Mouse (Mus musculus): ENCODE measurements around the gene Cript.
"Not testable (repeated sequence)": the region's sequence is repeated elsewhere in the genome, so short reads cannot be mapped to it uniquely, and the experiment has no call there.

Cript gene

DNA sequence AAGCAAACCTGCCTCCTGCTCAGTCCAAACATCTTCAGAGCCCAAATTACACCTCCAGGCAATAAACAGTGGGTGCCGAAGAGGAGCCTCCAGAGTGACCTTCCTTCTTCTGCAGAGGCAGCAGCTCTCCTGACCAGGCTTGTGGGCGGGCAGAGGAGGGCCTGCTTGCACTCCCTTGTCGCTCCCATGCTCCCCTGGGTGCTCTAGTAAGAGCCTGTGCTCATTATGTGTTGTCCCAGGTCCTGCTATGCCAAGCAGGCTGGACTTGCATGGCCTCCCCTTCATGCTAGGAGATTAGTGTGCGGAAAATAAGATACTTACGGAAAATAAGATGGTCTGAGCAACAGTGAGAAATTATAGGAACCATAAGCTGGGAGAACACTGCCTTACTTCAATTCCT is 24.3 kb downstream of the Cript start:
- in situ Hi-C loops (cut with MboI, MseI): loop anchor here (5.0 kb wide), 1 partner anchor 198 kb away; no protein-coding TSS in a partner anchor

- in situ Hi-C loops (cut with MboI, MseI): loop anchor here (5.0 kb wide), 1 partner anchor 197 kb away; no protein-coding TSS in a partner anchor
These were observed 25.3 kb downstream of the Cript start for GRCm38 (mm10) chr17:87050469-87051175.

GRCm38 (mm10) chr17:87051652-87052051 is 26.3 kb downstream of the Cript start:
- in situ Hi-C loops (cut with MboI, MseI): loop anchor here (5.0 kb wide), 1 partner anchor 196 kb away; no protein-coding TSS in a partner anchor

DNA sequence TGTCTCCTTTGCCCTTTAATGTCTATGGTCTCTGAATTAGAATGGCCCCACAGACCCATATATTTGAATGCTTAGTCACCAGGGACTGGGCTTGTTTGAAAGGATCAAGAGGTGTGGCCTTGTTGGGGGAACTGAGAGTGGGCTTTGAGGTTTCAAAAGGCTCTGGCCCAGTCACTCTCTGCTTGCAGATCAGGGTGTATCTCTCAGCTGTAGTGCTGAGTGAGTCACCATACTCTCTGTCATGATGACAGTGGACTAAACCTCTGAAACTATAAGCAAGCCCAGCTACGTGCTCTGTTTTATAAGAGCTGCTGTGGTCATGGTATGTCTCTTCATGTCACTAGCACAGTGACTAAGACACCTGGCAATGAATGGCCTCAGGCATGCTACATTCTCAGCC is 27.1 kb downstream of the Cript start:
- in situ Hi-C loops (cut with MboI, MseI): loop anchor here (5.0 kb wide), 1 partner anchor 195 kb away; no protein-coding TSS in a partner anchor

GRCm38 (mm10) chr17:87053921-87054320 is 28.6 kb downstream of the Cript start:
- in situ Hi-C loops (cut with MboI, MseI): loop anchor here (5.0 kb wide), 1 partner anchor 193 kb away; no protein-coding TSS in a partner anchor

DNA sequence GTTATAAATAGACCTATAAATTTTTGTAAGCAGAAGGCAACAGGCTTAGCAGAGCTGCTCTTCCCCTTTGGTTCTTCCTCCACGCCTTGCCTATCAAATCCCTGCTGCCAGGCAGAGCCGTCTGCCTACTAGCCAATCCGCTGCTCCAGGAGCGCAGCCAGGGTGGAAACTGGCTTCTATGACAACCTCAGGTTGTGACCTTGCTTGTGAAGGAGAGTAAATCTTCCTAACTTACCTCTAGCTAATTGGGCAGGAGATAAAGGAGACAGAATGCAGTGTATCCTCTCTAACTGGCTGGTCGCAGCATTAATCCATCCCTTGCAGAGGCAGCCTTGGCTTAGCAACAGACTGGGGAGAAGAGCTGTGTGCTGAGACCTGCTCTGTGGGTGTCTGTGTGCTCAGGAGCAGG is 29.7 kb downstream of the Cript start:
- in situ Hi-C loops (cut with MboI, MseI): no loop called here

DNA sequence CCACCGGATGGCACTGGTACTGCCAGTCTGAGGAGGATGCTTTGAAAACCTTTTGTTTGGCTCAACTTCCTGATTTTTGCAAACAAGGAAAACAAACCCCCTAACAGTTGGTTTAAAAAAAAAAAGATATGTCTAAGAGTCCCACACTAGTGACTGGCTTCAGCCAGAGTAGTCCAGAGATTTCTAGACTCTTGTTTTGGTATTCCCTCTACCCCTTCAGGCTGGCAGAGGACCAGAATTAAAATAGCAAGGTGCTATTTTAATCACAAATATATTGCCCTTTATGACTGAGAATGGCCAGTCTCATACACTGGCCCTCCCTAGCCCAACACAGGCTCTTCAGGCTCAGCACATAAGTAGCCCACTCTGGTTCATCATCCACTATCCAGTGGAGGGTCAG is 30.3 kb downstream of the Cript start:
- in situ Hi-C loops (cut with MboI, MseI): no loop called here

- in situ Hi-C loops (cut with MboI, MseI): no loop called here
These were observed 31.4 kb downstream of the Cript start for GRCm38 (mm10) chr17:87056761-87057160.

DNA sequence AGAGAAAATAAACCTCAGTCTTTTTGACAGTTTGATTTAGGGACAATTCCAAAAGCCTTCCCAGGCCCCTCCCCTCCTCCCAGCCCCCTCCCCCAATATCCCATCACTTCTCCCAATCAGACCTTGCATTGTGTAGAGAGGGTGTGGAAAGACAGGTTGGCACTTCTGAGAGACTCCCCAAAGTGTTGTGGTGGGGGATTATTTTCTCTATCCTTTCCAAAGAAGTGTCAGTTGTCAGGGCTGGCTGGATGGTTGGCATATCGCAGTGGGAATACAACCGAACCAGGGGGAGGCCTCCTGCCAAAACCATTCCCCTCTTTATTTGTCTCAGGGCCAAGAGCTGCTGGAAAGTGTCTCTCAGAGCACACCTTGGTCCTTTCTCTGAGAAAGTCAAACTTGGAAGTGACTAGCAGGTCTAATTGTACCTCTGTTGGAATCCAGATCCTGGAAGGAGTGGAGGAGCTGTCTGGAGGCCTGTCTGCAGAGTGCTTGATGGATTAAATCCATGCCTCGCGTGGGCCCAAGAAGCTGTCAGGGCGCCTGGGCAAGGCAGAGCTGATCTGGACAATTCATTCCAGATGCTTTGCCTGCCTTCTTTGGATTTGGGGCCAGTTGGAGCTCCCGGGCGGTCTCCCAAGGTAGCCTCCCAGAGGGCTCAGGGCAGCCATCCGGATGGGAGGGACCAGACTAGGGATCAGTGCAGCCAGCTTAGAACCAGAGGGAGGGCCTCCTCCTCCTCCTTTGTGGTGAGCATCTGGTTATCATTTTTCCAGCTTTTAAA is 32.3 kb downstream of the Cript start:
- in situ Hi-C loops (cut with MboI, MseI): no loop called here

DNA sequence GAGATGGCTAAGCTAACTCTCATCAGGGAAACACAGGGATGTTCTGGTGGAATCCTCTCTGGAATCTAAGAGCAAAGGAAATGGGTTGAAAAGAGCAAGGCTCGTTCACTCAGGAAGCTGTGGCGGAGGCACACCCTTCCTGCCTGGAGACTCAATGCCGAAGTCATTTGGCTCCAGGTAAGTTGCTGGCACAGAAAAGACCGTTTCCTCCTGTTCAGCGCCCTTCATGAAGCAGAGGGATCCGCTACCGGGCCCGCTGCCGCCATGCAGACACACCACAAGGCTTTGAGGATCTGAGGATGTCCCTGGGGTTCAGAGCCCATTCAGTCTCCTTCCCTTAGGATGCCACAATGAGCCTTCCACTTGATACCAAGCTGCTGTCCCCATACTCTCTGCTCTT is 37.3 kb downstream of the Cript start:
- in situ Hi-C loops (cut with MboI, MseI): no loop called here

DNA sequence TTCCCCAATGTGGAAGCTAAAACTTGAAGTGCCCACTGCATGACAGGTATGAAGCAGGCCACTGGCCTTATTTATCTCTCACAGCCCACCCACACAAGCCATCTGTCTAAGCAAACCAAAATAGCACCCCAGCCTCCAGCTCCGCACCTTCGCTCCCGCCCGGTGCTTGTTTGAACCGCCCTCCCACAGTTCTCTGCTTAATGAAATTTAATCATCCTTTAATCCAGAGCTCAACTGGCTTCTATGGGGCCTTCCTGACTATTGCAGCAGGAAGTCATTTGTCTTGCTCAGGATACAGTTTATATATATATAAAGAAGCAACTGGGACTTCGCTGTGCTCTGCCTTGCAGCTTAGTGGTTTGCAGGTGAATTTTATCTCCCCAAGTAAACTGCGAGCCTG is 38.1 kb downstream of the Cript start:
- in situ Hi-C loops (cut with MboI, MseI): no loop called here

GRCm38 (mm10) chr17:87063969-87064368 is 38.6 kb downstream of the Cript start:
- in situ Hi-C loops (cut with MboI, MseI): no loop called here

DNA sequence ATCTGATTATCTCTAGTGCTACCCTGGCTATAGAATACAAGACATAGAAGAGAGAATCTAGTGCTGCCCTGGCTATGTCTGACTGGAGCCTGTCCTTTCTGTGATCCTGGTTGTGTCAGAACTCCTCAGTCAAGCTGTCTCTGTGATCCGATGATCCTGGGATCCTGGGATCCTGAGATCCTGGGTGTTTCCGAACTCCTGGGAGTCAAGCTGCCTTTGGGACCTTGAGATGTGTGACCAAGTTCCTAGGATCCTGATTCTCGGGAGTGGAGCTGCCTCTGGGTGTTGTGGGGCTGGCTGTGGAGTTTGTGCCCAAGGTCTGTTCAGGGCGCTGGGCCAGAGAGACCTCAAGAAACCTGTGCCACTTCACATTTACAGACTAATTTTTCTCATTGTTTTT is 43.6 kb downstream of the Cript start:
- in situ Hi-C loops (cut with MboI, MseI): no loop called here

GRCm38 (mm10) chr17:87072183-87072582 is 46.8 kb downstream of the Cript start:
- in situ Hi-C loops (cut with MboI, MseI): not testable (repeated sequence)

DNA sequence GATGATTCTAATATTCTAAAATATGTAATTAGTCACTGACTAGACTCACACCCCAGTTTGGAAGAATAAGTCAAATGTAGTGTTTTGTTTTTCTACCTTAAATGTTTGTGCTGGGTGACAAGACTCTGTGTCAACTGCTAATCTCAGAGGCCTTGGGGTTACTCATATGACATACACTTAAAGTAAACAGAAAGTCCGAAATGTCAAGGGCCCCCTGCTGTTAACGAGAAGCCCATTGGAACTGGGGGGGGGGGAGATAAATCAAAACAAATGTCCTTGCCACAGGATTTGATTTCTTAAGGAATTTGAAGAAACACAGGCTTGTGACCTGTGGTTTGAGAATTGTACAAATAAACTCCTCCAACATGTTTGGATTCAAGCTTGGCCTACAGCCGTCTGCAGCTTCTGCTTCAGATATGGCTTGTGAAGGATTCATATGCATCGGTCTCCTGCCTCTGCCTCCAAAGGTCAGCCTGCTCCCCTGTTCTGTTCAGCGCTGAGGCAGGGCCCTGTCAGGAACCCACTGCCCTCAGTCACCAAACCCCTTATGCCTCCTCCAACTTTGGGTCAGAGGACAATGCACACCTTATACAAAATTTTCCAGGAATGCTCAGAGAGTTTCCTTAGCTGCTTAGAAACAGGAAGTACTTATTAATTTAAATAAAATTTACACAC is 47.6 kb downstream of the Cript start:
- in situ Hi-C loops (cut with MboI, MseI): no loop called here

GRCm38 (mm10) chr17:87073470-87073869 is 48.1 kb downstream of the Cript start:
- in situ Hi-C loops (cut with MboI, MseI): no loop called here

DNA sequence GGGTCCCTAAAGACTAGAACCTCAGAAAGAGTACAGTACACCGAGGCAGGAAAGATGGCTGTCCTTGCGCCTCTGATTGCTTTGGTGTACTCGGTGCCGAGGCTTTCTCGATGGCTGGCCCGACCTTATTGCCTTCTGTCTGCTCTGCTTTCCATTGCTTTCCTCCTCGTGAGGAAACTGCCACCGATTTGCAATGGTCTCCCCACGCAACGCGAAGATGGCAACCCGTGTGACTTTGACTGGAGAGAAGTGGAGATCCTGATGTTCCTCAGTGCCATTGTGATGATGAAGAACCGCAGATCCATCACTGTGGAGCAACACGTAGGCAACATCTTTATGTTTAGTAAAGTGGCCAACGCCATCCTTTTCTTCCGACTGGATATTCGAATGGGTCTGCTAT is 52.9 kb downstream of the Cript start:
- in situ Hi-C loops (cut with MboI, MseI): not testable (repeated sequence)

DNA sequence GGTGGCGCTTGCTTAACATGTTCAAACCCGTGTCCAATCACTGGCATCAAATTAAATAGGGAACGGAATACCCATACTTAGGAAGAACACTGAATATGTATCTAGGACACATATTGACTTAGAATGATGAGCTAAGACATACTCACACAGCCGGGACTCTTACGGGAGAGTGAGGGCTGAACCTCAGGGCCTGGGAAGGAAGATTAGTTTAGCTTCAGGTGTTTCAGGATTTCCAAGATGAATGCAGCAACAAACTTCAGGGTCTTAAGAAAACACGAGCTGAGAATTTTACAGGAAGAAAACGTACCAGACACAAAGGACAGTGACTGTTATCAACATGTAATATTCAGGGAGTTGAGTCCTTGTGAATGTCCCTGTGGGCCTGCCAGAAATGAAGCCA is 55.4 kb downstream of the Cript start:
- in situ Hi-C loops (cut with MboI, MseI): no loop called here

- in situ Hi-C loops (cut with MboI, MseI): no loop called here
These were observed 57.2 kb downstream of the Cript start for GRCm38 (mm10) chr17:87082547-87082946.

DNA sequence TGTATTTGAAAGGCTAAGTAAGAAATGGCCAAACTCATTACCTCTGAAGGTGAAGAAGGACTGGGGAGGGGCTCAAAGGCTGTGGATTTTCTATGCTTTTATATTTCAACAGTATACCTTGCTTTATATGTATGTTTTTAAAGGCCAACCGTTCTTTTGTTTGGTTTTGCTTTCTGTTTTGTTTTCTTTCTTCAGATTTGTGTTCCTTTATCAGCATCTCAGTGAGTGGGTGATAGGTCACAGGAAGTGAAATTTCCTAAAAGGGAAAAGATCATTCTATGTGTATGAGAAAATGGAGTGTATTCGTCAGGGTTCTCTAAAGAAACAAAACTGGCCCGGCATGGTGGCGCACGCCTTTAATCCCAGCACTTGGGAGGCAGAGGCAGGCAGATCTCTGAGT is 58.3 kb downstream of the Cript start:
- in situ Hi-C loops (cut with MboI, MseI): no loop called here
